Mouse (Mus musculus): Measurements from ENCODE around the gene Prps1l1. TPM values are rescaled to one million over a fixed set of nuclear protein-coding genes. Genes with fewer than 3 reads are reported as not detected.

Prps1l1 gene
- total RNA-seq (2023), result not detected

GRCm38 (mm10) chr12:34984461-34984860 is at the start of gene Prps1l1:
Gene Prps1l1, plus strand, starts transcription at chr12:34984761.

Other genes starting within 250 kb of the Prps1l1 start
- gene Hdac9, start 67.7 kb upstream of the Prps1l1 start, total RNA-seq (2023), result 6.1 TPM
- 22.0 TPM for gene Snx13, start 62.4 kb downstream of the Prps1l1 start, total RNA-seq (2023)